Mouse (Mus musculus) heart, postnatal 4 days (tissue): ENCODE results near the gene Phospho2. TPM values are rescaled to one million over a fixed set of nuclear protein-coding genes. Genes with fewer than 3 reads are reported as not detected.

Experiments used
- DNase-seq: peaks from one replicate; pipeline ENCODE4 v3.0.0; 2021
- total RNA-seq, 2 experiments: library from RNA; stranded (reverse); gene quantifications; 2 replicates each; pipeline ENCODE4 v1.2.3; 2021

Phospho2 gene
- total RNA-seq, 2 experiments from 2014 or later = 12.2 to 15.3 TPM

- no peak for DNase-seq
Measured at GRCm38 (mm10) chr2:69825898-69826297, 36.5 kb downstream of the Phospho2 start.

- no peak for DNase-seq
Measured at GRCm38 (mm10) chr2:69826380-69826779, 37.0 kb downstream of the Phospho2 start.

DNA sequence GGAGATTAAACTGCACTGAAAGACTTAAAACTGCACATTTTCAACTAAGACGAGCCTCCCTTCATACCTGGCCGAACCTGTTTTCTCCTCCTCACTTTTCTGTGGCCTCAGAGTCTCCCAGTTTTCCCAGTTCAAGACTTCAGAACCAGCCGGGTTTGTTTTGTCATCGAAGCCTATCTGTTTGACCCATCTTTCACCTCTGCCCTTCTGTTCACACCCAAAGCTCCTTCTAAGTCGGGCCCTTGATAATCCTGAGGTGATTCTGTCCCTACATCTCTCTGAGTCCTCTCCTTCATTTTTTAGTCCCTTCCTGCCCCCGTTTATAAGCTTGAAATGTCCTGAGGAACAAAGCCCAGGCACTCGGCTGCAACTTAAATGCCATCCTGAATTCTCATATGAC is 38.6 kb downstream of the Phospho2 start:
- no peak for DNase-seq

GRCm38 (mm10) chr2:69829680-69830079 is 40.3 kb downstream of the Phospho2 start:
- no peak for DNase-seq

DNA sequence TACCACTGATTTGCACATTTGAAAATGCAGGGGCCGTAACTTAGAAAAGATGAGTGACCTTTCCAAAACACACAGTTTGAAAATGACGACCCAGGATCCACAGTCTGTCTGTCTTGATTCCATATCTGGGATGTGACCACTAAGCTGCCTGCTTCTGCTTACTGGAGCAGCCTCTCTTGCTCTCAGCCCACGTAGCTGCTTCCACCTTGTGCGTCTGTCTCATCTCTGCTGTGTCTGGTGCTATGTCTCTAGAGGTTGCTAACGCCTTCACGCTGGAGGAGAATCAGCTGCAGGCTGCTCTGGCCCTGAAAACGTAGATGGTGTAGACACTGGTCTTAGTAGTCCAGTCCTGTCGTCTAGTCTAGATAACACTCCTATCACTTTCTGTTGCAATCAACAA is 40.7 kb downstream of the Phospho2 start:
- DNase-seq = no peak

DNA sequence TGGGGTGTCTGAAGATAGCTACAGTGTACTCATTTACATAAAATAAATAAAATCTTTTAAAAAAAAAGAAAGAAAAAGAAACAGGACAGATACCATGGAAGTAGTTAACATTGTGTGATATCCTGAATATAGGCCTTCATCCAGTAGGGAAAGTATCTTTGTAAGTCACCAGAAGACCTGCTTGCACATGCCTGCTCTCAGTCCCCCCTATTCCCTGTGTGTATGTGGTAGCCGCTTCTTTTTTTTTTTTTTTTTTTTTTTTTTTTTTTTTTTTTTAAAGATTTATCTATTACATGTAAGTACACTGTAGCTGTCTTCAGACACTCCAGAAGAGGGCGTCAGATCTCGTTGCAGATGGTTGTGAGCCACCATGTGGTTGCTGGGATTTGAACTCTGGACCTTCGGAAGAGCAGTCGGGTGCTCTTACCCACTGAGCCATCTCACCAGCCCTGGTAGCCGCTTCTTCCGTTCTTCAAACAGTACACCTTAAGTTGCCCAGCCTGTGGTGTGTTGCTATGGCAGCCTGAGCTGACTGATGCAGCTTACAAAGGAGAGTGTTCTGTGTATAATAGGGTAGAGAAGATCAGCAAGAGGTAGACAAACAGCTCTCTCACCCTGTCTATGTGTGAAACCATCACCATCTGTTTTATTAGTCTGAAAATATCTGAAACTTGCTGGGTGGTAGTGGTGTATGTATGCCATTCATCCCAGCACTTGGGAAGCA is 48.0 kb downstream of the Phospho2 start:
- no peak for DNase-seq

- no peak for DNase-seq
Measured at GRCm38 (mm10) chr2:69837996-69838395, 48.6 kb downstream of the Phospho2 start.

DNA sequence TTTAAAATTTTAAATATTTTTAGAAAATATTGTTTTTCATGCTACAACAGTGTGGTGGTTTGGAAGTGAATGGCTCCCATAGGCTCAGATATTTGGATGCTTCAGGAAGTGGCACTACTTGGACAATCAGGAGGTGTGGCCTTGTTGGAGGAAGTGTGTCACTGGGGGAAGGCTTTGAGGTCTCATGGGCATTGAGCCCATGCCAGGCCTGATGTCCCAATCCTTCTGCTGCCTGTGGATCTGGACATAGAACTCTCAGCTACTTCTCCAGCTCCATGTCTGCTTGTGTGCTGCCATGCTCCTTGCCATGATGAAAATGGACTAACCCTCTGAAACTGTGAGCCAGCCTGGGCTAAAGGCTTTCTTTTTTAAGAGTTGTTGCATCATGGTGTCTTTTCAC is 49.3 kb downstream of the Phospho2 start:
- no peak for DNase-seq

- DNase-seq = no peak
Measured at GRCm38 (mm10) chr2:69840261-69840660, 50.8 kb downstream of the Phospho2 start.

GRCm38 (mm10) chr2:69849215-69849614 is 59.8 kb downstream of the Phospho2 start:
- DNase-seq = no peak

Other genes starting within 250 kb of the Phospho2 start
- gene Lrp2, start 203.6 kb upstream of the Phospho2 start, total RNA-seq = 1 to 10 TPM; 1.2 TPM
- gene Bbs5, start 142.5 kb upstream of the Phospho2 start, total RNA-seq = 1 to 10 TPM; 4.2 to 5.6 TPM
- 10 to 100 TPM; 86.3 to 87.5 TPM for gene Klhl41, start 119.5 kb upstream of the Phospho2 start, total RNA-seq
- gene Fastkd1, start 76.1 kb upstream of the Phospho2 start, total RNA-seq = 10 to 100 TPM; 26.8 to 28.2 TPM
- 10 to 100 TPM; 56.7 to 59.9 TPM for gene Ppig, start 67.1 kb upstream of the Phospho2 start, total RNA-seq
- gene Ccdc173, start within 50 bp of the Phospho2 start, total RNA-seq = under 1 TPM; 0.43 to 0.99 TPM
- 10 to 100 TPM; 56.7 to 62.7 TPM for gene Klhl23, start 32.3 kb downstream of the Phospho2 start, total RNA-seq
- 100 to 1,000 TPM; 112 to 114 TPM for gene Ssb, start 71.9 kb downstream of the Phospho2 start, total RNA-seq
- 10 to 100 TPM; 21.6 to 22.1 TPM for gene Mettl5, start 96.0 kb downstream of the Phospho2 start, total RNA-seq
- 10 to 100 TPM; 87.2 to 88.7 TPM for gene Ubr3, start 107.6 kb downstream of the Phospho2 start, total RNA-seq
- under 1 TPM; 0.52 to 0.68 TPM for gene Myo3b, start 249.5 kb downstream of the Phospho2 start, total RNA-seq